In the genomic region with DNA sequence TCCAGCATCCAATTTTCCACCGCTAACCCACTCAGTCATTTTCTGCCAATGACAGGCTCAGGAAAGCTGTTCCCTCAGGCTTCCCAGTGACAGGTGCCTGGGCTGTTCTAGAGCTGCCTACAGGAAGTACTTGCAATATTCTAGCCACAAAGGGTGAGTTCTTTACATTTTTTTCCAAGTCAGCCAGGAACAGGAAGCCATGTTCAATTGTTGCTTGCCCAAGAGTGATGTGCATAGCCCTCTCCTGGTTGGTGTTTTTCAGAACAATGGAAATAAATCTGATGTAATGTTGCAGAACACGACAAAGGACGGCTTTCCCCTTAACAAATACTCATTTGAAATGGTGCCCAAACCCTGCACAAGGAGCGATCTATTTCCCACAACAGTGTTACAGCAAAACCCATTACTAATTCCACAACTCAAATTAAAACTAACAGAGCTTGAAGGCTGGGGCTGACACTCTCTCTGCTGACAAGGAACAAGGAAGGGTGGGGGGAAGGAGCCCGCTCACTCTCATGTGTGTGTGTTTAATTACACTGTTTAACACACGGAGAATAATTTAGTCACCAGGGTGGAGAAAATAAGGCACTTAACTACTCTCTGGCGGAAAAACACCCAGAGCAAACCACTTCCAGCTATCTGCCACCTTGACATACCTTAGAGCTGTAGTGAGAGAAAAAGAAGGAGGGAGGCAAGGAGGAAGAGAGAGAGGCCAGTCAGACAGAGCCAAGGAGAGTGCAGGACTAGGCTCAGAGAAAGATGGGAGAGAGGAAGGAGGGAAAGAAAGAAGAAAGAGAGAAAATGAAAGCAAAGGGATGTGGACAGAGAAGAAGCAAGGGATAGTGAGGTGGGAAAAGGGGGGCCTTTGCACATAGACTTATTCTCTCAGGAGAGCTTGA, we compare ENCODE assay signal across 11 mouse cellular contexts. TPM values are rescaled to one million over a fixed set of nuclear protein-coding genes. Genes with fewer than 3 reads are reported as not detected.
DNase-seq lines count a peak whose midpoint lies in the region; ATAC-seq and TF ChIP-seq lines count a peak whose summit lies in the region.
"Had no signal": no experiment of that assay in that cellular context is flagged by ENCODE, and none has a peak within 500 bp of the region (broad histone marks: within the 10 kb centered on the region; RNA-seq: fewer than 3 reads in every experiment).

No protein-coding gene starts in this region.

- no peak overlapping the region for H3K4me2 ChIP-seq in hindbrain, embryonic 13.5 days
- no peak overlapping the region for H3K4me2 ChIP-seq in forebrain, embryonic 13.5 days
- H3K4me2 ChIP-seq in kidney, postnatal 0 days (ENCODE audit: low read length) = no peak overlapping the region
- no peak overlapping the region for H3K4me2 ChIP-seq in midbrain, embryonic 16.5 days (ENCODE audit: low read length)
- H3K4me2 ChIP-seq: embryonic facial prominence, embryonic 15.5 days; liver, embryonic 13.5 days had no signal

- H3K9me3 ChIP-seq in hindbrain, embryonic 13.5 days = no peaks in the 10 kb centered on the region
- H3K9me3 ChIP-seq in hindbrain, embryonic 10.5 days = no peaks in the 10 kb centered on the region
- H3K9me3 ChIP-seq in forebrain, embryonic 13.5 days (replicated peaks) = no peaks in the 10 kb centered on the region
- H3K9me3 ChIP-seq in kidney, postnatal 0 days (replicated peaks; ENCODE audit: low read length) = no peaks in the 10 kb centered on the region
- H3K9me3 ChIP-seq in midbrain, embryonic 16.5 days (replicated peaks; ENCODE audit: control insufficient read depth, low read length, poor library complexity, severe bottlenecking) = no peaks in the 10 kb centered on the region
- H3K9me3 ChIP-seq: embryonic facial prominence, embryonic 15.5 days; liver, embryonic 13.5 days had no signal

- ATAC-seq in hindbrain, embryonic 13.5 days (ENCODE audit: low FRiP score) = peak; percentile 81
- ATAC-seq in forebrain, embryonic 13.5 days = peak; percentile 88
- peak; percentile 63 for ATAC-seq in kidney, postnatal 0 days (replicated peaks; ENCODE audit: low FRiP score, low read depth)
- ATAC-seq in midbrain, embryonic 16.5 days = peak; percentile 51; the same call in 1 of the 2 replicates
- ATAC-seq in megakaryocyte-erythroid progenitor cell, adult 5-6 weeks (replicated peaks; ENCODE audit: low FRiP score, low TSS enrichment, poor library complexity, severe bottlenecking) = no peak

- no peak overlapping the region for H3K4me3 ChIP-seq in hindbrain, embryonic 13.5 days
- H3K4me3 ChIP-seq in hindbrain, embryonic 10.5 days = no peak overlapping the region
- H3K4me3 ChIP-seq in forebrain, embryonic 13.5 days = no peak overlapping the region
- no peak overlapping the region for H3K4me3 ChIP-seq in kidney, postnatal 0 days (replicated peaks; ENCODE audit: low read depth, low read length)
- no peak overlapping the region for H3K4me3 ChIP-seq in midbrain, embryonic 16.5 days (ENCODE audit: low read depth, low read length)
- H3K4me3 ChIP-seq: embryonic facial prominence, embryonic 15.5 days; liver, embryonic 13.5 days had no signal

- WGBS in hindbrain, embryonic 13.5 days = 47% methylated on average over 7 of the region's 7 CpGs
- 85% methylated on average over 7 of the region's 7 CpGs for WGBS in hindbrain, embryonic 10.5 days
- WGBS in forebrain, embryonic 13.5 days = 44% methylated on average over 7 of the region's 7 CpGs
- 33% methylated on average over 7 of the region's 7 CpGs for WGBS in kidney, postnatal 0 days
- WGBS in midbrain, embryonic 16.5 days = 54% methylated on average over 7 of the region's 7 CpGs

- peaks cover 19% of the 10 kb centered on the region for H3K4me1 ChIP-seq in hindbrain, embryonic 13.5 days (replicated peaks)
- H3K4me1 ChIP-seq in hindbrain, embryonic 10.5 days (replicated peaks) = no peaks in the 10 kb centered on the region
- peaks cover 12% of the 10 kb centered on the region; the same call in 1 of the 2 replicates for H3K4me1 ChIP-seq in forebrain, embryonic 13.5 days
- H3K4me1 ChIP-seq in kidney, postnatal 0 days (replicated peaks; ENCODE audit: insufficient read depth, low read length) = 0 out of 2 replicates have a peak, but pooled peaks cover 6% of the 10 kb centered on the region
- no peaks in the 10 kb centered on the region for H3K4me1 ChIP-seq in midbrain, embryonic 16.5 days (ENCODE audit: control insufficient read depth, insufficient read depth, low read length)
- H3K4me1 ChIP-seq: embryonic facial prominence, embryonic 15.5 days; liver, embryonic 13.5 days had no signal

- no peaks in the 10 kb centered on the region for H3K36me3 ChIP-seq in hindbrain, embryonic 13.5 days
- no peaks in the 10 kb centered on the region for H3K36me3 ChIP-seq in hindbrain, embryonic 10.5 days
- no peaks in the 10 kb centered on the region for H3K36me3 ChIP-seq in forebrain, embryonic 13.5 days (ENCODE audit: poor library complexity, severe bottlenecking)
- no peaks in the 10 kb centered on the region for H3K36me3 ChIP-seq in kidney, postnatal 0 days (ENCODE audit: insufficient read depth, low read length)
- H3K36me3 ChIP-seq in midbrain, embryonic 16.5 days (ENCODE audit: control insufficient read depth, insufficient read depth, low read length) = no peaks in the 10 kb centered on the region
- H3K36me3 ChIP-seq: embryonic facial prominence, embryonic 15.5 days; liver, embryonic 13.5 days had no signal

- no peak overlapping the region for H3K9ac ChIP-seq in hindbrain, embryonic 13.5 days
- no peak overlapping the region for H3K9ac ChIP-seq in forebrain, embryonic 13.5 days
- H3K9ac ChIP-seq in kidney, postnatal 0 days (ENCODE audit: low read depth, low read length) = no peak overlapping the region
- H3K9ac ChIP-seq in midbrain, embryonic 16.5 days (ENCODE audit: low read depth, low read length) = no peak overlapping the region
- H3K9ac ChIP-seq: embryonic facial prominence, embryonic 15.5 days; liver, embryonic 13.5 days had no signal

- H3K27me3 ChIP-seq in hindbrain, embryonic 13.5 days = no peaks in the 10 kb centered on the region
- no peaks in the 10 kb centered on the region for H3K27me3 ChIP-seq in hindbrain, embryonic 10.5 days (ENCODE audit: insufficient read depth, poor library complexity, severe bottlenecking)
- H3K27me3 ChIP-seq in forebrain, embryonic 13.5 days = no peaks in the 10 kb centered on the region
- H3K27me3 ChIP-seq in kidney, postnatal 0 days (ENCODE audit: insufficient read depth, low read length) = no peaks in the 10 kb centered on the region
- H3K27me3 ChIP-seq in midbrain, embryonic 16.5 days (ENCODE audit: control insufficient read depth, insufficient read depth, low read depth, low read length) = no peaks in the 10 kb centered on the region
- H3K27me3 ChIP-seq: embryonic facial prominence, embryonic 15.5 days; liver, embryonic 13.5 days had no signal

- DNase-seq in hindbrain, embryonic 10.5 days (ENCODE audit: low spot score) = no peak
- DNase-seq in kidney, postnatal 0 days (ENCODE audit: low spot score) = peak; percentile 50
- no peak for DNase-seq in cerebellum, adult 18-20 months
- DNase-seq in gastrocnemius, postnatal 4 days (ENCODE audit: low spot score in 2 of 2) = no peak
- DNase-seq: liver, embryonic 13.5 days had no signal

- no peak for TF ChIP-seq CTCF in kidney, postnatal 0 days (IDR thresholded peaks at IDR 0.05; ENCODE audit: low read depth)

- peak overlapping the region; percentile 70 for H3K27ac ChIP-seq in hindbrain, embryonic 13.5 days
- no peak overlapping the region; the same call in 1 of the 2 replicates for H3K27ac ChIP-seq in hindbrain, embryonic 10.5 days
- peak overlapping the region; percentile 33; the same call in 1 of the 2 replicates for H3K27ac ChIP-seq in forebrain, embryonic 13.5 days
- H3K27ac ChIP-seq in kidney, postnatal 0 days = peak overlapping the region; percentile 25; the same call in 1 of the 2 replicates
- no peak overlapping the region for H3K27ac ChIP-seq in midbrain, embryonic 16.5 days (ENCODE audit: low read length)
- H3K27ac ChIP-seq: embryonic facial prominence, embryonic 15.5 days; liver, embryonic 13.5 days had no signal

RNA-seq across cellular contexts. Expression of gene Capn13, which starts 10.2 kb away (rescaled TPM):
- not detected in 2 replicates for polyA plus RNA-seq in hindbrain, embryonic 13.5 days (2015; fragmentation: Nextera tagmentation; extraction: Ambion mirVana)
- 0.09 TPM in 1 of 2 replicates, not detected in the other for polyA plus RNA-seq in hindbrain, embryonic 10.5 days (2016; fragmentation: Nextera tagmentation; extraction: Ambion mirVana)
- polyA plus RNA-seq in forebrain, embryonic 13.5 days (2015; fragmentation: Nextera tagmentation; extraction: Ambion mirVana) = not detected in 2 replicates
- polyA plus RNA-seq in kidney, postnatal 0 days (2015; fragmentation: Nextera tagmentation; extraction: Ambion mirVana) = 0.47 and 0.75 TPM in 2 replicates
- not detected in 2 replicates for polyA plus RNA-seq in midbrain, embryonic 16.5 days (2015; fragmentation: Nextera tagmentation; extraction: Ambion mirVana)
- total RNA-seq in megakaryocyte-erythroid progenitor cell, adult 5-6 weeks (2014; fragmentation: Nextera tagmentation) = not detected in 2 replicates
- total RNA-seq in megakaryocyte-erythroid progenitor cell, adult 5-6 weeks (2017) = not detected in 2 replicates
- not detected for total RNA-seq in gastrocnemius, postnatal 4 days (2021)
- total RNA-seq: adrenal gland, postnatal 4 days had no signal
- polyA plus RNA-seq: liver, embryonic 13.5 days had no signal

Comparison
In these comparisons a context has a peak if more than half of its experiments do, and no peak if none do; other contexts are left out.
1. H3K27ac ChIP-seq: peak in hindbrain, embryonic 13.5 days (single experiment), forebrain, embryonic 13.5 days (single experiment) and kidney, postnatal 0 days (single experiment); none in hindbrain, embryonic 10.5 days (single experiment) and midbrain, embryonic 16.5 days (single experiment).